ENCODE assay signal across 20 mouse cellular contexts in the genomic region with DNA sequence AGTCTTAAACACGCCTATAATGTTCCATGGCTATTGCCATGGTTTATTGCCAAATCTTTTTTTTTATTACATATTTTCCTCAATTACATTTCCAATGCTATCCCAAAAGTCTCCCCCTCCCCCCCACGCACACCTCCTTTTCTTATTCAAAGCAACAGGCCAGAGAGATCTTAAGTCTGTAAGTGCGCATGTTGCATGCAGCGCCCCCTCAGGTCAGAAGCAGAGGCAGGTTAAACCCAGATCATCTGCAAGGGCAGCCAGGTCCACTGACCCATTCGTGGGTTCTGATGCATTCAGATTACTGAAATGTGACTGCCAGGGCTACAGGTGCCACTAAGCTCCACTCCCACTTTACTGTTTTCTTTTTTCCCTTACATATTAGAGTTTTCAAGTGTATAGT. TPM values are rescaled to one million over a fixed set of nuclear protein-coding genes. Genes with fewer than 3 reads are reported as not detected.
"Had no signal": no experiment of that assay in that cellular context is flagged by ENCODE, and none has a peak within 500 bp of the region (broad histone marks: within the 10 kb centered on the region; RNA-seq: fewer than 3 reads in every experiment).

No protein-coding gene starts in this region.

- H3K27ac ChIP-seq: limb, embryonic 12.5 days; liver, embryonic 15.5 days; macrophage; midbrain, embryonic 15.5 days; neural tube, embryonic 15.5 days had no signal

- H3K4me3 ChIP-seq: limb, embryonic 12.5 days; liver, embryonic 15.5 days; megakaryocyte, embryonic 14.5 days; midbrain, embryonic 15.5 days; myocyte; neural tube, embryonic 15.5 days had no signal

- H3K9me3 ChIP-seq: limb, embryonic 12.5 days; liver, embryonic 15.5 days; midbrain, embryonic 15.5 days; neural tube, embryonic 15.5 days had no signal

- H3K4me1 ChIP-seq: limb, embryonic 12.5 days; liver, embryonic 15.5 days; megakaryocyte, embryonic 14.5 days; midbrain, embryonic 15.5 days; neural tube, embryonic 15.5 days had no signal

- ATAC-seq: inflammation-experienced regulatory T-cells, adult 6 months; midbrain, embryonic 15.5 days had no signal

- H3K9ac ChIP-seq: limb, embryonic 12.5 days; liver, embryonic 15.5 days; midbrain, embryonic 15.5 days; neural tube, embryonic 15.5 days had no signal

- H3K4me2 ChIP-seq: limb, embryonic 12.5 days; liver, embryonic 15.5 days; midbrain, embryonic 11.5 days; midbrain, embryonic 15.5 days; neural tube, embryonic 15.5 days had no signal

- H3K36me3 ChIP-seq: limb, embryonic 12.5 days; liver, embryonic 15.5 days; midbrain, embryonic 15.5 days; neural tube, embryonic 15.5 days had no signal

- H3K27me3 ChIP-seq: liver, embryonic 15.5 days; megakaryocyte, embryonic 14.5 days; midbrain, embryonic 15.5 days had no signal

- DNase-seq: kidney, adult 18-20 months; kidney, postnatal 25 days; layer of hippocampus, adult 9-11 months; liver; lung, adult 2 months; lung, postnatal 10 days; thymus, adult 2 months; thymus, postnatal 25 days had no signal

RNA-seq across cellular contexts. Expression of gene Pax1, which starts 25.2 kb away (rescaled TPM):
- total RNA-seq: left cerebral cortex, postnatal 36 days had no signal
- polyA plus RNA-seq: inflammation-experienced regulatory T-cells, adult 6 months; kidney, embryonic 14.5 days; liver, embryonic 15.5 days; macrophage; midbrain, embryonic 15.5 days; myocyte; stomach, embryonic 14.5 days had no signal
